Mouse (Mus musculus): ENCODE data around the gene Nmur2. TPM values are rescaled to one million over a fixed set of nuclear protein-coding genes. Genes with fewer than 3 reads are reported as not detected.

Gene Nmur2
- polyA plus RNA-seq (2012; rRNA removed) (0.04 TPM in 1 of 2 replicates, not detected in the other), polyA plus RNA-seq (2014; fragmentation: Nextera tagmentation; extraction: Ambion mirVana) (not detected in 2 replicates)

GRCm38 (mm10) chr11:56040917-56041316, at the start of gene Nmur2:
Nmur2 (minus strand) TSS chr11:56041010.
- no peak for ATAC-seq (ENCODE audit: low FRiP score, low read depth)
- H3K4me2 ChIP-seq (replicated peaks; ENCODE audit: low read depth, low read length, severe bottlenecking): no peak within 1 kb of the TSS

GRCm38 (mm10) chr11:56089127-56089689, 48.4 kb upstream of the Nmur2 start:
- H3K36me3 ChIP-seq (ENCODE audit: control insufficient read depth, insufficient read depth, low read length): no peaks in the 10 kb centered on the region
- no peak overlapping the region for H3K4me3 ChIP-seq (replicated peaks; ENCODE audit: low read length)
- no peak overlapping the region for H3K27ac ChIP-seq (replicated peaks; ENCODE audit: low read depth, low read length)
- WGBS: 76% methylated on average over 11 of the region's 11 CpGs
- no peaks in the 10 kb centered on the region for H3K9me3 ChIP-seq (ENCODE audit: control insufficient read depth, low read length)
- no peak for TF ChIP-seq POLR2A (IDR thresholded peaks at IDR 0.05; ENCODE audit: borderline replicate concordance, extremely low read depth, insufficient read depth, insufficient read length)
- DNase-seq (ENCODE audit: low spot score) (no peak), ATAC-seq (ENCODE audit: low FRiP score, low read depth) (no peak)
- H3K27me3 ChIP-seq (ENCODE audit: control insufficient read depth, insufficient read depth, low read length): no peaks in the 10 kb centered on the region
- no peaks in the 10 kb centered on the region for H3K4me1 ChIP-seq (ENCODE audit: control insufficient read depth, insufficient read depth, low read length)
- no peak overlapping the region for H3K4me2 ChIP-seq (replicated peaks; ENCODE audit: low read depth, low read length, severe bottlenecking)
- no peak overlapping the region for H3K9ac ChIP-seq (ENCODE audit: low read depth, low read length, severe bottlenecking)

More at GRCm38 (mm10) chr11:56040917-56041316, at the start of gene Nmur2:
- H3K4me3 ChIP-seq (replicated peaks; ENCODE audit: low read length): no peak within 1 kb of the TSS
- WGBS: 4% methylated on average over 6 of the region's 6 CpGs
- H3K27ac ChIP-seq (replicated peaks; ENCODE audit: low read depth, low read length): no peak within 1 kb of the TSS
- H3K27me3 ChIP-seq (ENCODE audit: control insufficient read depth, insufficient read depth, low read length): no peaks in the 10 kb centered on the region
- TF ChIP-seq POLR2A (IDR thresholded peaks at IDR 0.05; ENCODE audit: borderline replicate concordance, extremely low read depth, insufficient read depth, insufficient read length): no peak
- DNase-seq (ENCODE audit: low spot score): no peak
- H3K9me3 ChIP-seq (ENCODE audit: control insufficient read depth, low read length): no peaks in the 10 kb centered on the region
- no peaks in the 10 kb centered on the region for H3K4me1 ChIP-seq (ENCODE audit: control insufficient read depth, insufficient read depth, low read length)
- H3K9ac ChIP-seq (ENCODE audit: low read depth, low read length, severe bottlenecking): no peak within 1 kb of the TSS
- H3K36me3 ChIP-seq (ENCODE audit: control insufficient read depth, insufficient read depth, low read length): no peaks in the 10 kb centered on the region

DNA sequence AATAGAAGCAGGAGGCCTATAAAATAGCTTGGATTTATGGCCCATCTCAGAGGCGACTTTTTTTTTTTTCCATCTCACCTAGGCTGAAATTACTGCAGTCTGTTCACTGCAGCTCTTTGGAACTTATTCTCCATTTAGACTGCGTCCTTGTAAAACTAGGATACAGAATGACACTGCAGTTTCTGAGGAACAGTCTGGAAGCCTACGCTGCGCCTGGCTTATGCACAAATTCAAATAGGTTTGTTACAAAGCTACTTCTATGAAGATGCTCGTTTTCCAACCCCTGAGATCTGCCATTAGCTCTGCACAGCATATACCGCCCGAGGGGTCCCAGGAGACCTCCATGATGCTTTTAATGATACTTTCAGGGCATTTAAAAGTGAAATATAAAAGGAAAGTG, 31.3 kb upstream of the Nmur2 start:
- no peak for TF ChIP-seq POLR2A (IDR thresholded peaks at IDR 0.05; ENCODE audit: borderline replicate concordance, extremely low read depth, insufficient read depth, insufficient read length)
- DNase-seq (ENCODE audit: low spot score): no peak
- Histone ChIP-seq H3K4me3 (replicated peaks; ENCODE audit: low read length) (no peak overlapping the region), H3K9ac (ENCODE audit: low read depth, low read length, severe bottlenecking) (no peak overlapping the region), H3K27ac (replicated peaks; ENCODE audit: low read depth, low read length) (no peak overlapping the region), H3K4me2 (replicated peaks; ENCODE audit: low read depth, low read length, severe bottlenecking) (no peak overlapping the region), H3K9me3 (ENCODE audit: control insufficient read depth, low read length) (no peaks in the 10 kb centered on the region), H3K27me3 (ENCODE audit: control insufficient read depth, insufficient read depth, low read length) (no peaks in the 10 kb centered on the region), H3K36me3 (ENCODE audit: control insufficient read depth, insufficient read depth, low read length) (no peaks in the 10 kb centered on the region), H3K4me1 (ENCODE audit: control insufficient read depth, insufficient read depth, low read length) (no peaks in the 10 kb centered on the region)
- 27% methylated on average over 7 of the region's 7 CpGs for WGBS
- no peak for ATAC-seq (ENCODE audit: low FRiP score, low read depth)

DNA sequence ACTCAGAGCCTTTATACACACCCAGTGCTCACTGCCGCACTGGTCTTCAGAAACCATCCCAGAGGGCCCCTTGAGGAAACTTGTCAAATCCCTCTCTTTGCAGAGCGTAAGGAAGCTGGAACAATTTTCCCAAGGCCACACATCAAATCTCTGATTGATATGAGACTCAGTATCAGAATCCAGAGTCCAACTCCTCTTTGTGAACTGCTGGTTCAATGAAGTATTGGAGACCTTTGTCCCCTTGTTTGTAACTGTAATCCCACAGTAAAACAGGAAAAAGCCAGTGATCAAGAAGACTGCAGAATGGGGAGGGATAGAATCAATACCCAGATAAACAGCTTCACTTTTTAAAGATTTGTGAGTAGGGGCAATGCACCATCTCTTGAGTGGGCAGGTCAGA, 28.8 kb upstream of the Nmur2 start:
- WGBS: 77% methylated on average over 2 of the region's 2 CpGs

DNA sequence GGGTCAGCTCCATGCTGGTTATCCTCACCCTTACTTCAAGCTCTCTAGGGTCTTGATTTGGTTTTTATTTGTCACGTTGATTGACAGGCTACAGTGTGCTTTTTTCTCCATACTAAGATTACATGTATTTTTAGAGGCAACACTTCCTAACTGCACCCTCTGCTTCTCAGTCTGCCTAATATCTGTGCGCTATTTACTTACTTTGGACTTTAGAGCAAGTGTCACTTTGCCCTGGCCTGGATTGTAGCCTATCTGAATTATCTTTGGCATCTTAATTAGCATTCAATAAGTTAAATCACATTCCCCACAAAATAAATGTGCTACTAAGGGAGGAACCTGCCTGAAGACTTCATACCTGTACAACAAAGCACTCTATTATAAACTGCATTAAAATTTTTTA, 24.3 kb upstream of the Nmur2 start:
- Histone ChIP-seq H3K9me3 (ENCODE audit: control insufficient read depth, low read length) (no peaks in the 10 kb centered on the region), H3K9ac (ENCODE audit: low read depth, low read length, severe bottlenecking) (no peak overlapping the region), H3K27ac (replicated peaks; ENCODE audit: low read depth, low read length) (no peak overlapping the region), H3K4me3 (replicated peaks; ENCODE audit: low read length) (no peak overlapping the region), H3K36me3 (ENCODE audit: control insufficient read depth, insufficient read depth, low read length) (no peaks in the 10 kb centered on the region), H3K27me3 (ENCODE audit: control insufficient read depth, insufficient read depth, low read length) (no peaks in the 10 kb centered on the region), H3K4me2 (replicated peaks; ENCODE audit: low read depth, low read length, severe bottlenecking) (no peak overlapping the region), H3K4me1 (ENCODE audit: control insufficient read depth, insufficient read depth, low read length) (no peaks in the 10 kb centered on the region)
- DNase-seq (ENCODE audit: low spot score) (no peak), ATAC-seq (ENCODE audit: low FRiP score, low read depth) (no peak)
- 85% methylated on average over 2 of the region's 2 CpGs for WGBS
- no peak for TF ChIP-seq POLR2A (IDR thresholded peaks at IDR 0.05; ENCODE audit: borderline replicate concordance, extremely low read depth, insufficient read depth, insufficient read length)

More for the DNA sequence above, 28.8 kb upstream of the Nmur2 start:
- Histone ChIP-seq H3K4me3 (replicated peaks; ENCODE audit: low read length) (no peak overlapping the region), H3K9ac (ENCODE audit: low read depth, low read length, severe bottlenecking) (no peak overlapping the region), H3K4me1 (ENCODE audit: control insufficient read depth, insufficient read depth, low read length) (no peaks in the 10 kb centered on the region), H3K4me2 (replicated peaks; ENCODE audit: low read depth, low read length, severe bottlenecking) (no peak overlapping the region), H3K27ac (replicated peaks; ENCODE audit: low read depth, low read length) (no peak overlapping the region), H3K27me3 (ENCODE audit: control insufficient read depth, insufficient read depth, low read length) (no peaks in the 10 kb centered on the region), H3K36me3 (ENCODE audit: control insufficient read depth, insufficient read depth, low read length) (no peaks in the 10 kb centered on the region), H3K9me3 (ENCODE audit: control insufficient read depth, low read length) (no peaks in the 10 kb centered on the region)
- no peak for DNase-seq (ENCODE audit: low spot score)
- no peak for ATAC-seq (ENCODE audit: low FRiP score, low read depth)
- TF ChIP-seq POLR2A (IDR thresholded peaks at IDR 0.05; ENCODE audit: borderline replicate concordance, extremely low read depth, insufficient read depth, insufficient read length): no peak
